Mouse (Mus musculus) gastrocnemius, adult 18-20 months (tissue): ENCODE results near the gene Gm32742. TPM values are rescaled to one million over a fixed set of nuclear protein-coding genes. Genes with fewer than 3 reads are reported as not detected.

Experiments used
- microRNA-seq: library from miRNA; unstranded; fragments of <30 nt; microRNA quantifications from one replicate; pipeline ENCODE4 v1.2.0, GENCODE M21; 2021
- total RNA-seq, 2 experiments: library from RNA; stranded (reverse); gene quantifications; 2 replicates each; pipeline ENCODE4 v1.2.3; 2021

The Gm32742 gene
- total RNA-seq, 2 experiments from 2014 or later, result not detected

Small RNA genes within 50 kb of the gene (microRNA-seq; reads per million reads assigned to microRNA genes)
- gene Mir34b, result 1.4 reads per million
- 16.4 reads per million, percentile 33 among the genes with 10 or more reads in this experiment for gene Mir34c

Other genes starting within 250 kb of the Gm32742 start
- 10 to 100 TPM; 20.8 to 27.2 TPM for gene Sik2, start 156.4 kb downstream of the Gm32742 start, total RNA-seq
- gene Btg4, start 104.6 kb downstream of the Gm32742 start, total RNA-seq, result not detected
- 1 to 10 TPM; 1.5 to 2.0 TPM for gene Layn, start 88.4 kb downstream of the Gm32742 start, total RNA-seq
- gene 4833427G06Rik, start 63.4 kb downstream of the Gm32742 start, total RNA-seq, result not detected
- under 1 TPM in 1 of 2 experiments, not detected in 1; 0.09 TPM for gene Pou2af1, start 48.2 kb upstream of the Gm32742 start, total RNA-seq
- under 1 TPM in 1 of 2 experiments, not detected in 1; 0.28 TPM for gene Colca2, start 113.1 kb upstream of the Gm32742 start, total RNA-seq
- not detected for gene 1810046K07Rik, start 163.4 kb upstream of the Gm32742 start, total RNA-seq